22 mouse cellular contexts compared by ENCODE assay signal in the genomic region with DNA sequence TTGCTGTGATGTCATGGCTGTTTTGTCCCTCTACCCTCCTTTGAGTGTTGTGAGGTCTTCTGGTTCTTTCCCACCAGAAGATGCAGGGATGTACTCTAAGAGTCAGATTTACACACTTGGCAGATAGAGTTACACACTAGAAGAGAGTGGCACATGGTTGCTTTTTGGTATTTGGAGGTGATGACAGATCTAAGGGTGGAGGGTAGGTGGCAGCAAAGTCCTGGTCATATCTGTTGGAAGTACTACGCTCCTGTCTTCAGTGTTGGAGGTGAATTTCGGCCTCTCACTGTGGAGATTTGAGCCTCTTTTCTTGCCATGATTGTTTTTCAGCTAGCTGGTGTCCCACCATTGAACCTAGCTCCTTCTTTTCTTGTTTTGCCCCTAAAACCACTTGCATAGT.
DNase-seq lines count a peak whose midpoint lies in the region; ATAC-seq and TF ChIP-seq lines count a peak whose summit lies in the region.
"Had no signal": no experiment of that assay in that cellular context is flagged by ENCODE, and none has a peak within 500 bp of the region (broad histone marks: within the 10 kb centered on the region; RNA-seq: fewer than 3 reads in every experiment).

No protein-coding gene starts in this region.

- no peak overlapping the region for H3K9ac ChIP-seq in heart, postnatal 0 days (replicated peaks; ENCODE audit: low read depth, low read length)
- H3K9ac ChIP-seq: embryonic facial prominence, embryonic 12.5 days; hindbrain, embryonic 14.5 days; intestine, embryonic 15.5 days; limb, embryonic 12.5 days; liver, embryonic 13.5 days; lung, embryonic 15.5 days; neural tube, embryonic 12.5 days had no signal

- no peak overlapping the region for H3K4me3 ChIP-seq in cerebellum, adult 2 months (replicated peaks; ENCODE audit: insufficient read depth, low read depth, low read length)
- H3K4me3 ChIP-seq in heart, postnatal 0 days (ENCODE audit: low read depth, low read length) = no peak overlapping the region
- no peak overlapping the region for H3K4me3 ChIP-seq in left cerebral cortex, adult 2 months
- H3K4me3 ChIP-seq: embryonic facial prominence, embryonic 12.5 days; erythroblast, embryonic 14.5 days; intestine, embryonic 15.5 days; limb, embryonic 12.5 days; liver, embryonic 13.5 days; lung, embryonic 15.5 days; neural tube, embryonic 12.5 days had no signal

- H3K27ac ChIP-seq in cerebellum, adult 2 months (ENCODE audit: insufficient read depth, low read length) = no peak overlapping the region
- H3K27ac ChIP-seq in heart, postnatal 0 days (ENCODE audit: low read depth) = no peak overlapping the region
- H3K27ac ChIP-seq in left cerebral cortex, adult 2 months = no peak overlapping the region
- H3K27ac ChIP-seq: embryonic facial prominence, embryonic 12.5 days; hindbrain, embryonic 14.5 days; intestine, embryonic 15.5 days; limb, embryonic 12.5 days; liver, embryonic 13.5 days; lung, embryonic 15.5 days; neural tube, embryonic 12.5 days had no signal

- 75% methylated on average over 2 of the region's 2 CpGs for WGBS in cerebellum, adult 2 months
- 32% methylated on average over 2 of the region's 2 CpGs for WGBS in heart, postnatal 0 days

- H3K36me3 ChIP-seq in heart, postnatal 0 days (replicated peaks; ENCODE audit: control insufficient read depth, insufficient read depth, low read length) = no peaks in the 10 kb centered on the region
- H3K36me3 ChIP-seq: embryonic facial prominence, embryonic 12.5 days; intestine, embryonic 15.5 days; limb, embryonic 12.5 days; liver, embryonic 13.5 days; lung, embryonic 15.5 days; neural tube, embryonic 12.5 days had no signal

- no peak for ATAC-seq in heart, postnatal 0 days (ENCODE audit: insufficient read depth, low read depth)
- ATAC-seq in megakaryocyte, adult 5-6 weeks (ENCODE audit: poor library complexity, severe bottlenecking) = peak; percentile 43; the same call in 1 of the 2 replicates
- ATAC-seq: forebrain, embryonic 14.5 days; intestine, embryonic 15.5 days had no signal

- no peaks in the 10 kb centered on the region for H3K27me3 ChIP-seq in cerebellum, adult 2 months (ENCODE audit: control insufficient read depth, insufficient read depth, low read length)
- no peaks in the 10 kb centered on the region for H3K27me3 ChIP-seq in heart, postnatal 0 days (ENCODE audit: control insufficient read depth, insufficient read depth, low read length)
- H3K27me3 ChIP-seq: embryonic facial prominence, embryonic 12.5 days; intestine, embryonic 15.5 days; limb, embryonic 12.5 days; liver, embryonic 13.5 days; lung, embryonic 15.5 days; neural tube, embryonic 12.5 days had no signal

- no peak for TF ChIP-seq EP300 in heart, postnatal 0 days (IDR thresholded peaks at IDR 0.05; ENCODE audit: low read depth)

- peak; percentile 13; the same call in 1 of the 2 replicates for TF ChIP-seq CTCF in cerebellum, adult 2 months (IDR thresholded peaks at IDR 0.05; ENCODE audit: borderline replicate concordance, insufficient read depth, low read depth, low read length)
- 0 out of 2 replicates have a peak, but pooled peaks have one; percentile 14 for TF ChIP-seq CTCF in heart, postnatal 0 days (IDR thresholded peaks at IDR 0.05; ENCODE audit: low read depth)
- peak; percentile 21 for TF ChIP-seq CTCF in left cerebral cortex, adult 2 months (IDR thresholded peaks at IDR 0.05)

- intact Hi-C loops in heart, postnatal 25 days (cut with DNase I) = loop anchor here (10.0 kb wide), 1 partner anchor 688 kb away; no protein-coding TSS in a partner anchor
- intact Hi-C loops in left cerebral cortex, adult 2 months (cut with DNase I) = loop anchor here (5.0 kb wide), 1 partner anchor 696 kb away; no protein-coding TSS in a partner anchor
- intact Hi-C loops in left cerebral cortex, postnatal 36 days (cut with DNase I) = no loop called here

- TF ChIP-seq POLR2A in cerebellum, adult 2 months (IDR thresholded peaks at IDR 0.05; ENCODE audit: borderline replicate concordance, insufficient read depth, low read length) = no peak

- peak in 1 of 2 experiments; percentile 2 for DNase-seq in cerebellum, adult 2 months
- DNase-seq in cerebellum, adult 8-10 months = no peak
- DNase-seq in heart, postnatal 0 days (ENCODE audit: low spot score) = no peak
- DNase-seq in heart, postnatal 25 days (ENCODE audit: low spot score) = no peak
- no peak for DNase-seq in left cerebral cortex, adult 2 months (ENCODE audit: extremely low spot score in 1 of 2, low spot score in 2 of 2)
- DNase-seq in left cerebral cortex, postnatal 36 days (ENCODE audit: low spot score in 2 of 2) = no peak
- DNase-seq in adrenal gland, adult 2 months = no peak
- DNase-seq: heart, postnatal 14 days; liver, embryonic 13.5 days; lung, postnatal 4 days; thymus, postnatal 4 days had no signal

- no peak overlapping the region for H3K4me2 ChIP-seq in heart, postnatal 0 days (ENCODE audit: low read depth, low read length)
- H3K4me2 ChIP-seq: embryonic facial prominence, embryonic 12.5 days; heart, embryonic 11.5 days; hindbrain, embryonic 14.5 days; intestine, embryonic 15.5 days; limb, embryonic 12.5 days; liver, embryonic 13.5 days; lung, embryonic 15.5 days; midbrain, embryonic 11.5 days; neural tube, embryonic 12.5 days had no signal

- H3K4me1 ChIP-seq in cerebellum, adult 2 months (ENCODE audit: control insufficient read depth, insufficient read depth, low read length) = no peaks in the 10 kb centered on the region
- no peaks in the 10 kb centered on the region for H3K4me1 ChIP-seq in heart, postnatal 0 days (ENCODE audit: control insufficient read depth, insufficient read depth)
- H3K4me1 ChIP-seq: embryonic facial prominence, embryonic 12.5 days; intestine, embryonic 15.5 days; limb, embryonic 12.5 days; liver, embryonic 13.5 days; lung, embryonic 15.5 days; neural tube, embryonic 12.5 days had no signal

- H3K9me3 ChIP-seq in heart, postnatal 0 days (replicated peaks; ENCODE audit: control insufficient read depth, low read length) = 0 out of 2 replicates have a peak, but pooled peaks cover 3% of the 10 kb centered on the region
- H3K9me3 ChIP-seq: embryonic facial prominence, embryonic 12.5 days; intestine, embryonic 15.5 days; limb, embryonic 12.5 days; liver, embryonic 13.5 days; lung, embryonic 15.5 days; neural tube, embryonic 12.5 days had no signal
